Mouse (Mus musculus) layer of hippocampus, adult 9-10 months (tissue): ENCODE results near the gene Klrb1f.
"Not testable (repeated sequence)": the region's sequence is repeated elsewhere in the genome, so short reads cannot be mapped to it uniquely, and the experiment has no call there.

ENCODE experiments used
- DNase-seq: peaks from one replicate; pipeline ENCODE4 v3.0.0; 2022; ENCODE audit warnings: low spot score

Gene Klrb1f

DNA sequence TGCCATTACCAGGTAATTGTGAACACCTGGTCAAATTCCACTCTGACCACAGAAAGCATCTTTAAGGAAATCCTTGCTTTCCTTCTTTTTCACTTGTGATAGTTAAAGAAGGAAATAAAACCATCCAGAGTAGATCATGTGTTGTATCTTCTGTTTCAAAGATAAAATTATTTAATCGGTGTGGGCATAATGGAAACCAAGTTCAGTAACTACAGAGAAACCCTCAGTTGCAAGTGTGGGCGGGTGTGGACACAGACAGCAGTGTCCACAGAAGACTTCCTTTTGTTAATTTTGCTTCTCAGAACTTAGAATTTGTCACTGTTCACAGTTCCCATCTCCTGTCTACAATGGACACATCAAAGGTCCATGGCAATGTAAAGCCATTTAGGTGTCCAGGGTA is at the start of gene Klrb1f:
Gene Klrb1f, plus strand, starts transcription at position 301 of the 400 bp plus-strand sequence.
- DNase-seq, result no peak

- no peak for DNase-seq
Measured at GRCm38 (mm10) chr6:128996054-128996767, 49.5 kb upstream of the Klrb1f start.

DNA sequence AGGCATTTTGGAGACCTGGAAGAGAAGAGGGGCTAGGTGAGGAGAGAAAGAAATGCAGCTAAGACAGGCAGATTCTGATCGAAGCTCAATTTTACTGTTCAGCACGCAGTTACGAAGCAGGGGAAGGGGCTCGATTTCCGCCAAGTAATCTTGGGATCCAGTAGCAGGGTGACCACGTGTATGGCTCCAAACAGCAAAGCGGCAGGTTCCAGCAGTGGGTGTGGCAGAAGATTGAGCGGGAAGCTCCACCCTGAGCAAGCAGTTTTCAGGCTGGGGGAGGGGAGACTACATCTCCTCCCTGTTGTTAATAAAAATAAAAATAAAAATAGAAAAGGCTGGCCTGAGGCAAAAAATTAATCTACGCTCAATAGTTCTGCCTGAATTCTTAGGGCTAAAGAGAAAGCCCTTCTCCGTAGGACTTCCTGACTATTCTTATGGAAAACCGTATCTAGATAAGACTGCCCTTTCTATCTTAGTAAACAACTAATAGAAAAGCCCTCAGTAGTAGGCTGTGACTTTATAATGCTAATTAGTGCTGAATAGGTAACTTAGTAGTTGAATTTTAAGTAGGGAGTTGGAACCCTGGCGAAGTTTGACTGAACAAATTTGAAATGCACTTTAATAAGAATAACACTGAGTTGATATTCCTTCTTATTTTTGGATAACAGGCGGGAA is 48.8 kb upstream of the Klrb1f start:
- DNase-seq, result no peak

GRCm38 (mm10) chr6:129001392-129001791 is 44.3 kb upstream of the Klrb1f start:
- DNase-seq, result no peak

- DNase-seq, result no peak
Measured at GRCm38 (mm10) chr6:129008552-129008951, 37.1 kb upstream of the Klrb1f start.

DNA sequence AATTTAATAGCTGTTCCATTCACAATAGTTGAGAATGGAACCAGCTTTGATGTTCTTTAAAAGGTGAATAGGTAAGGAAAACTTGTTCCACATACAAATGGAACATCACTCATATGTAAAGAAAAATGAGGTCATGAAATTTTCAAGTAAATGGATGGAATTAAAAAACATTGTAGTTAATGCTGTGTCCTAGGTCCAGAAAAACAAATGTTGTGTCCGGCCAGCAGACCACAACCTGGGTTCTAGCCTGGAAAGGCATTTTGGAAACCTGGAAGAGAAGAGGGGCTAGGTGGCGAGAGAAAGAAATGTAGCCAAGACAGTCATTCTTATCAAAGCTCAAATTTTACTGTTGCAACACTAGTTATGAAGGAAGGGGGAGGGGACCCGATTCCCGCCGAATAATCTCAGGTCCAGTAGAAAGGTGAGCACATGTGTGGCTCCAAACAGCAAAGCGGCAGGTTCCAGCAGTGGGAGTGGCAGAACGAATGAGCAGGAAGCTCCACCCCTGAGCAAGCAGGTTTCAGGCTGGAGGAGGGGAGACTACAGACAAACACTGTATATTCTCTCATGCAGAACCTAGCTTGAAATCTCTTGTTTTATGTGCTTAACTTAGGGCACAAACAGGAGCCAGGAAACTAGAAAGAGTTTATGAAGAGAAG is 35.7 kb upstream of the Klrb1f start:
- not testable (repeated sequence) for DNase-seq

DNA sequence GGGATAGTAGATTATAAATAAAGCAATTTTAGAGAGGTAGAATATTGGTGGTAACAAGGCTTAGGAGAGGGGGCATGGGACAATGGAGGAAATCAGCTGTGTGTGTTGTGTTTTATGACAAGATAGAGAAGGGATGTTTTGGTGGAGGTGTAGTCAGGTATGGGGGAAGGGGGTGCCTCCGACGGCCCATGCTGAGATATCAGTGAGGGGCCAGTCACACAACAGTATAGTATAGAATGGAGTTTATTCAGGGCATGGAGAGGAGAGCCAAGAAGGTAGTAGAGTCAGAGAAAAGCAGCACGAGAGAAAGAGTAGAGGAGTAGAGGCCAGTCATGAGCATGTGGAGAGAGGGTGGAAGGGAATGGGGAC is 35.2 kb upstream of the Klrb1f start:
- DNase-seq, result no peak

GRCm38 (mm10) chr6:129012012-129012411 is 33.7 kb upstream of the Klrb1f start:
- DNase-seq, result not testable (repeated sequence)

DNA sequence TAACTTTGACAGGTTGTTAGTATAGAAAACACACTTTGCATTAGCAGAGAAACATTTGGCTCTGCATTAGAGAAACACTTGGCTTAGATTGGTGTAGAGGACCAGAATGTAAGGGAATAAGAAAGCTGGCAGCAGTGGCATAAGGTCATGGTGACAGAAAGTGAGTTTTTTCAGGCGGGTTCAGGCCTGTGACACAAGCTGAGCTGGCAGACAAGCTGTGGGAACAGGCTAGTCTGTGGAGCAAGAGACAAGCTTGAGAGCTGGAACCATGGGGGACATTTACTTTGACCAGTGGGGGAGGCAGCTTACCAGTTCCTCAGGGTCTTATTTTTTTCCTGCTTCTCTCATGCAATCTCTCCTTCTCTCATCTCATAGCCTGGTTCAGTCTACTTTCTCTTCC is 32.7 kb upstream of the Klrb1f start:
- no peak for DNase-seq

- DNase-seq, result no peak
Measured at GRCm38 (mm10) chr6:129013762-129014276, 31.9 kb upstream of the Klrb1f start.

DNA sequence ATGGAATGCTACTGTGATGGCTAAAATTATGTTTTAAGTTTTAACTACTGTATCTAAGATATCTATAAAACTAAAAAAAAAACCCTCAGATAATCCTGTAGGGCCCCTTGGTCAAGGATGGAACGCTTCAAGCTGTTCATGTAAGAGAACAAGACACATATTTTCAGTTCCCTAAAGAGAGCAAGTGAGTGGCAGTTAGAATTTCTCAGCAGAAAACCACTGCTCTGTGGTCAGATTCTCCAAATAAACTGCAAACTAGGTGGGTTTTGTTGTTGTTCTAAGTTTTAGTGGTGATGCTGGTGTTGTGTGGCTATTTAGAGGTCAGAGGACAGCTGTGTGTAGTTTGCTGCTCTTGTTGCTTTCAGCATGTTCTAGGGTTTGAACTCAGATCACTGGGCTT is 31.3 kb upstream of the Klrb1f start:
- DNase-seq, result no peak

DNA sequence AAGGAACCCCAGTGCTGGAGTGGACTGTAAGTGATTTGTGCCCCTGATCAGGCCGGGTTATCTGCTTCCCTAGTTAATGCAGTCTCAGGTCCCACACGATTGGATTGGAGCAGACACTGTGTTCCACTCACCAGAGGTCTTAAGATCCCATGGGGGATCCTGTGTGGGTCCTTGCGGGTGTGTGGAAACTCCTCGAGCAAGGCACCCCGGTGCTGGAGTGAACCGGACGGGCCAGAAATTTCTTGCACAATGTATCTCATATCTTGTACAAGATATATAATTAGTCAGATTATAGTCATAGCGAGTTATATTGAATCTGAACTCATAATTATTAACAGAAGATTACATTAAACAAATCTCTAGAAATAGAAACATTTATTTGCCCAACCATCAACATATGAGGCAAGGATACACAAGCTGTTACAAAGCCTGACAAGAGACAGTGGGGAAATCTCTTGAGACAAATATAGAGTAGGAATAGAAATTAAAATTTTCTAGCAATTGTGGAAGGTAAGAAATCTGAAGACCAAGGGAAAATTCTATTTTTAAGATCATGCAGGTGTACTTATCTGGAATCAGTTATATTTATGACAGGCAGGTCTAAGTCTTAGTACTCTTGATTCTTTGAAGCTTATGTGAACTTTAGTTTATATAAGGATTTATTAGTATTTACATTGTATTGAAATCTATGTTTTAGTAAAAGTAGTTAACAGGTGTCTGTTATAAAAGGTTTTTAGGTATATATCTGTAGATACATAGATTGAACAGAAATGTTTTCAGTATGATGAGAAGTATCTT is 18.1 kb upstream of the Klrb1f start:
- no peak for DNase-seq

- DNase-seq, result no peak
Measured at GRCm38 (mm10) chr6:129030175-129030824, 15.4 kb upstream of the Klrb1f start.

- no peak for DNase-seq
Measured at GRCm38 (mm10) chr6:129030964-129031363, 14.7 kb upstream of the Klrb1f start.

GRCm38 (mm10) chr6:129033397-129033796 is 12.3 kb upstream of the Klrb1f start:
- no peak for DNase-seq

- no peak for DNase-seq
Measured at GRCm38 (mm10) chr6:129035017-129035416, 10.7 kb upstream of the Klrb1f start.

DNA sequence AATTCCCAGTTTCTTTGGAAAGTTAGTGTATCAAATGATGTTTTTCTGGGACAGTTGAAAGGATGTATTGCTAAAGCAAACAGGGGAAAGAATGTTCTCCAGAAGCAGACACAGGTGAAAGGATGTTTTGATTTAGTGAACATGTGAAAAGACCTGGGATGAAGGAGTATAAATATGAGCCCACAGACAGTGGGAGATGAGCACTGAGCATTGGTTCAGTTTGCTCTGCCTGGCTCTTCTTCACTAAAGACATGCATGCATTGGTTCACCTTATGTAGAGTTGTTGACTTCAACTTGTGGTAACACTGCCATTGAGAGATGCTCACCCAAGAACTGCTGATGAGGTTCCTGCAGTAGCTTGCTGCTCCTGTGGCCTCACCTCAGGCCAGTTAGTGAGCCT is 9.4 kb upstream of the Klrb1f start:
- DNase-seq, result no peak

DNA sequence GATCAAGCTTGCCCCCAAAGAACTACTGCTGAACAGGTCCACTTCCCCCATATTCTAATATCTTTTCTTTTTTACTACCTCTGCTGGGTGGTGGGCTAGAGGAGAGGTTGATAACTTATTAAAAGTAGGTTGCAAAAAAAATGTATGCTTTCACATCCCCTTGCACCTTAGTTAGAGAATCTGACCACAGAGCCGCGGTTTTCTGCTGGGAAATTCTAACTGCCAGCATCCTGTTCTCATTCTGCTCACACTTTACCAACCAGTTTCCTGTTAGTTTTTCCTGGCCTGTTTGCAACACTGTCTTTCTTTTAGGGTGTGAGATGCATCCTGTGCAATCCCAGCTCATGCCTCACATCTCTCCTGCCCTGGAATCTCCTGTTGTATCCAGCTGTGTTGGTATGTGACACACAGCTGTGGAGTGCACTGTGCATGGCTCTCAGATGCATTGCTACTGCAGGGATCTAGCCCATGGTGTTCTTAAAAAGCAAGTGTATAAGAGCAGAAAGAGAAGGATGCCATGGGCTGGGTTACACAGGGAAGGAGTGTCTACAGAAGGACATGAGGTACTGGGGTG is 8.7 kb upstream of the Klrb1f start:
- DNase-seq, result no peak

DNA sequence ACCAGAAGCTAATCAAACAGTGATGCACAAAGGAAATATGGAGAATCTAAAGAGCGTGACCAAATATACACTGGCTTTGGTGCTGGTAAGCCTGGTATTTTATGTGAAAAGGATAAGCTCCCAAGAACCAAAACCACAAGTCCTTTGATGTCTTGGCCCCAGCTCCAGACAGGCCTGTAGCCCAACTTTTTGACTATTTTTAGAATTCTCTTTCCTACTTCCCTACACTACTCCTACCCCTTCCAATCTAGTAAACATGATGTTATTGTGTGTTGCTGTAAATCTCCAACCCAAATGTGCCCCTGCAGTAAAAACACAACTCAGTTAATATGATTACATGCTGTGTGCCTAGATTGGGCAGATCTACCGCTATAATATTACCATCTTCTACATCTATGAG is 4.2 kb upstream of the Klrb1f start:
- DNase-seq, result no peak

DNA sequence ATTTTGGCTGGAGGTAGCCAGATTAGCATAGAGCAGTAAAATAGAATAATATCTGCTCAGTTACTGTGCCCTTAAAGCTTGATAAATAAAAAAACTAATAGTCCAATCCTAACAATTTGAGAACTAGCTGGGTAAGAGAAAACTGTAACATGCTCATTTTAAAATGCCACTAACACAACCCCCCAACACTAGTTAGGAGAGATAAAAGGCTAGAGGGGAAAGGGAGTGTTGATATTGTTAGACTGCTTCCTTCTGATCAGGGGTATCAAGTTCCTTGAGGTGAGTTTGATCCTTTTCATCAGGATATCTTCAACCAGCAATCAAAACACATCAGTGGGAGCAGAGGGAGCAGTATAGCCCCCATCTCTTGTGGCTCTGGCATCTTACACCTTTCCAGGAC is 3.2 kb upstream of the Klrb1f start:
- DNase-seq, result no peak

- no peak for DNase-seq
Measured at GRCm38 (mm10) chr6:129048381-129048780, 2.7 kb downstream of the Klrb1f start.
